Mouse (Mus musculus): ENCODE measurements around the gene Zfp445.

GRCm38 (mm10) chr9:122885385-122885784, 19.6 kb upstream of the Zfp445 start, which contains the start of gene Zkscan7:
- no peak for TF ChIP-seq POLR2A (IDR thresholded peaks at IDR 0.05; ENCODE audit: borderline replicate concordance, extremely low read depth, insufficient read depth, insufficient read length, poor library complexity, severe bottlenecking)
- TF ChIP-seq CTCF (IDR thresholded peaks at IDR 0.05; ENCODE audit: borderline replicate concordance, extremely low read depth, insufficient read depth, insufficient read length), result no peak

All from brain, embryonic 14.5 days (tissue).